Mouse (Mus musculus) embryonic facial prominence, embryonic 12.5 days (tissue): Measurements from ENCODE around the gene Kcnmb4. TPM values are rescaled to one million over a fixed set of nuclear protein-coding genes. Genes with fewer than 3 reads are reported as not detected.

Source experiments
- ATAC-seq: fragments of 200-750 bp; cut with Nextera tagmentation; 2 replicates; pipeline ENCODE4 v1.8.0; 2017; ENCODE audit not compliant: insufficient number of reproducible peaks, insufficient read depth, low FRiP score, low TSS enrichment
- H3K27ac ChIP-seq: fragments of 300-500 bp; sonication (generic); 2 replicates; pipeline ENCODE4 v1.5.1; 2016; ENCODE audit warnings: mild to moderate bottlenecking
- H3K27me3 ChIP-seq: fragments of 300-500 bp; sonication (generic); 2 replicates; pipeline ENCODE4 v1.6.1; 2016; ENCODE audit warnings: mild to moderate bottlenecking, moderate library complexity
- H3K36me3 ChIP-seq: fragments of 300-500 bp; sonication (generic); 2 replicates; pipeline ENCODE4 v1.6.1; 2016; ENCODE audit warnings: mild to moderate bottlenecking
- H3K4me1 ChIP-seq: fragments of 300-500 bp; sonication (generic); 2 replicates; pipeline ENCODE4 v1.6.1; 2016
- H3K4me2 ChIP-seq: fragments of 300-500 bp; sonication (generic); replicated peaks from 2 replicates; pipeline ENCODE4 v1.6.1; 2016; ENCODE audit warnings: mild to moderate bottlenecking, moderate library complexity
- H3K4me3 ChIP-seq: fragments of 300-500 bp; sonication (generic); 2 replicates; pipeline ENCODE4 v1.5.1; 2016; ENCODE audit warnings: mild to moderate bottlenecking
- H3K9ac ChIP-seq: fragments of 300-500 bp; sonication (generic); 2 replicates; pipeline ENCODE4 v1.6.1; 2016; ENCODE audit warnings: mild to moderate bottlenecking, moderate library complexity
- H3K9me3 ChIP-seq: fragments of 300-500 bp; sonication (generic); 2 replicates; pipeline ENCODE4 v1.6.1; 2016; ENCODE audit warnings: mild to moderate bottlenecking, moderate library complexity
- WGBS: fragments of 180-500 bp; shearing (Covaris S2); methylation state at CpG from one replicate; pipeline ENCODE4 v1.1.7; 2016; 5-methylcytosine and 5-hydroxymethylcytosine counted together
- polyA plus RNA-seq: library from polyadenylated mRNA; unstranded; fragments of >200 nt; fragmentation: Nextera tagmentation; extraction: Ambion mirVana; gene quantifications from 2 replicates; pipeline ENCODE4 v1.2.1, GENCODE M21; 2016

Kcnmb4 gene
- polyA plus RNA-seq, 1 experiment from 2014 or later = 16.1 TPM

- H3K27me3 ChIP-seq = no peaks in the 10 kb centered on the region
- no peak for ATAC-seq
- no peak overlapping the region for H3K4me3 ChIP-seq
- 0 out of 2 replicates have a peak, but pooled peaks cover 2% of the 10 kb centered on the region for H3K4me1 ChIP-seq
- H3K4me2 ChIP-seq = no peak overlapping the region
- peaks cover 16% of the 10 kb centered on the region; the same call in 1 of the 2 replicates for H3K36me3 ChIP-seq
- 50% methylated on average over 9 of the region's 9 CpGs for WGBS
- H3K27ac ChIP-seq = no peak overlapping the region
- H3K9me3 ChIP-seq = no peaks in the 10 kb centered on the region
- H3K9ac ChIP-seq = no peak overlapping the region
Measured at GRCm38 (mm10) chr10:116447176-116447575, 26.5 kb downstream of the Kcnmb4 start.

- Histone ChIP-seq H3K9me3 (no peaks in the 10 kb centered on the region), H3K4me3 (no peak overlapping the region), H3K36me3 (peaks cover 16% of the 10 kb centered on the region; the same call in 1 of the 2 replicates), H3K9ac (no peak overlapping the region), H3K4me2 (no peak overlapping the region), H3K27ac (no peak overlapping the region), H3K4me1 (0 out of 2 replicates have a peak, but pooled peaks cover 2% of the 10 kb centered on the region), H3K27me3 (no peaks in the 10 kb centered on the region)
- no peak for ATAC-seq
- 90% methylated on average over 12 of the region's 12 CpGs for WGBS
Measured at GRCm38 (mm10) chr10:116446040-116446439, 27.6 kb downstream of the Kcnmb4 start.

- Histone ChIP-seq H3K36me3 (peaks cover 16% of the 10 kb centered on the region; the same call in 1 of the 2 replicates), H3K4me2 (no peak overlapping the region), H3K9me3 (no peaks in the 10 kb centered on the region), H3K4me3 (no peak overlapping the region), H3K27ac (no peak overlapping the region), H3K27me3 (no peaks in the 10 kb centered on the region), H3K4me1 (0 out of 2 replicates have a peak, but pooled peaks cover 2% of the 10 kb centered on the region), H3K9ac (no peak overlapping the region)
- ATAC-seq = no peak
- WGBS = 93% methylated on average over 8 of the region's 8 CpGs
Measured at GRCm38 (mm10) chr10:116444826-116445225, 28.9 kb downstream of the Kcnmb4 start.

GRCm38 (mm10) chr10:116444371-116444770, 29.3 kb downstream of the Kcnmb4 start:
- Histone ChIP-seq H3K4me2 (no peak overlapping the region), H3K27ac (no peak overlapping the region), H3K9ac (no peak overlapping the region), H3K36me3 (peaks cover 16% of the 10 kb centered on the region), H3K4me3 (no peak overlapping the region), H3K9me3 (no peaks in the 10 kb centered on the region), H3K27me3 (no peaks in the 10 kb centered on the region), H3K4me1 (0 out of 2 replicates have a peak, but pooled peaks cover 2% of the 10 kb centered on the region)
- 90% methylated on average over 10 of the region's 10 CpGs for WGBS
- no peak for ATAC-seq

GRCm38 (mm10) chr10:116440946-116441345, 32.7 kb downstream of the Kcnmb4 start:
- Histone ChIP-seq H3K4me3 (no peak overlapping the region), H3K36me3 (peaks cover 25% of the 10 kb centered on the region), H3K9ac (no peak overlapping the region), H3K4me1 (no peaks in the 10 kb centered on the region), H3K27ac (no peak overlapping the region), H3K4me2 (no peak overlapping the region), H3K27me3 (no peaks in the 10 kb centered on the region), H3K9me3 (no peaks in the 10 kb centered on the region)
- WGBS = 90% methylated on average over 7 of the region's 7 CpGs
- ATAC-seq = no peak

- H3K27me3 ChIP-seq = no peaks in the 10 kb centered on the region
- no peak overlapping the region for H3K4me3 ChIP-seq
- no peak for ATAC-seq
- no peaks in the 10 kb centered on the region for H3K9me3 ChIP-seq
- no peak overlapping the region for H3K4me2 ChIP-seq
- H3K27ac ChIP-seq = no peak overlapping the region
- H3K36me3 ChIP-seq = peaks cover 21% of the 10 kb centered on the region
- peaks cover 2% of the 10 kb centered on the region; the same call in 1 of the 2 replicates for H3K4me1 ChIP-seq
- 82% methylated on average over 10 of the region's 10 CpGs for WGBS
- no peak overlapping the region for H3K9ac ChIP-seq
Measured at GRCm38 (mm10) chr10:116440088-116440487, 33.6 kb downstream of the Kcnmb4 start.

GRCm38 (mm10) chr10:116435455-116435854, 38.2 kb downstream of the Kcnmb4 start:
- WGBS = 76% methylated on average over 12 of the region's 12 CpGs

GRCm38 (mm10) chr10:116432421-116432820, 41.3 kb downstream of the Kcnmb4 start:
- no peak overlapping the region for H3K4me2 ChIP-seq
- 91% methylated on average over 7 of the region's 7 CpGs for WGBS
- no peak overlapping the region for H3K27ac ChIP-seq
- H3K4me3 ChIP-seq = no peak overlapping the region
- ATAC-seq = no peak
- H3K9ac ChIP-seq = no peak overlapping the region
- H3K36me3 ChIP-seq = no peaks in the 10 kb centered on the region
- no peaks in the 10 kb centered on the region; the same call in 1 of the 2 replicates for H3K9me3 ChIP-seq
- no peaks in the 10 kb centered on the region for H3K27me3 ChIP-seq
- H3K4me1 ChIP-seq = peaks cover 7% of the 10 kb centered on the region; the same call in 1 of the 2 replicates

More at GRCm38 (mm10) chr10:116435455-116435854, 38.2 kb downstream of the Kcnmb4 start:
- peaks cover 4% of the 10 kb centered on the region; the same call in 1 of the 2 replicates for H3K4me1 ChIP-seq
- H3K27ac ChIP-seq = no peak overlapping the region
- no peak overlapping the region for H3K9ac ChIP-seq
- ATAC-seq = no peak
- no peak overlapping the region for H3K4me2 ChIP-seq
- H3K36me3 ChIP-seq = peaks cover 10% of the 10 kb centered on the region
- H3K4me3 ChIP-seq = no peak overlapping the region
- no peaks in the 10 kb centered on the region for H3K9me3 ChIP-seq
- no peaks in the 10 kb centered on the region for H3K27me3 ChIP-seq

- peaks cover 3% of the 10 kb centered on the region; the same call in 1 of the 2 replicates for H3K9me3 ChIP-seq
- no peak overlapping the region for H3K4me2 ChIP-seq
- WGBS = 95% methylated on average over 26 of the region's 26 CpGs
- no peak for ATAC-seq
- H3K27ac ChIP-seq = no peak overlapping the region
- no peak overlapping the region for H3K4me3 ChIP-seq
- 0 out of 2 replicates have a peak, but pooled peaks cover 3% of the 10 kb centered on the region for H3K4me1 ChIP-seq
- H3K36me3 ChIP-seq = no peaks in the 10 kb centered on the region
- H3K9ac ChIP-seq = no peak overlapping the region
- no peaks in the 10 kb centered on the region for H3K27me3 ChIP-seq
Measured at GRCm38 (mm10) chr10:116428026-116428780, 45.5 kb downstream of the Kcnmb4 start.

- peaks cover 3% of the 10 kb centered on the region; the same call in 1 of the 2 replicates for H3K9me3 ChIP-seq
- no peak overlapping the region for H3K4me2 ChIP-seq
- no peak overlapping the region for H3K9ac ChIP-seq
- no peak overlapping the region for H3K4me3 ChIP-seq
- no peak overlapping the region for H3K27ac ChIP-seq
- ATAC-seq = no peak
- H3K4me1 ChIP-seq = 0 out of 2 replicates have a peak, but pooled peaks cover 3% of the 10 kb centered on the region
- H3K27me3 ChIP-seq = no peaks in the 10 kb centered on the region
- 83% methylated on average over 7 of the region's 7 CpGs for WGBS
- H3K36me3 ChIP-seq = no peaks in the 10 kb centered on the region
Measured at GRCm38 (mm10) chr10:116426176-116426575, 47.5 kb downstream of the Kcnmb4 start.

GRCm38 (mm10) chr10:116424921-116425320, 48.8 kb downstream of the Kcnmb4 start:
- Histone ChIP-seq H3K4me3 (no peak overlapping the region), H3K4me1 (0 out of 2 replicates have a peak, but pooled peaks cover 3% of the 10 kb centered on the region), H3K27me3 (no peaks in the 10 kb centered on the region), H3K9ac (no peak overlapping the region), H3K9me3 (peaks cover 3% of the 10 kb centered on the region; the same call in 1 of the 2 replicates), H3K4me2 (no peak overlapping the region), H3K36me3 (no peaks in the 10 kb centered on the region), H3K27ac (no peak overlapping the region)
- no peak for ATAC-seq
- WGBS = 83% methylated on average over 6 of the region's 6 CpGs

GRCm38 (mm10) chr10:116422551-116422950, 51.1 kb downstream of the Kcnmb4 start:
- 90% methylated on average over 2 of the region's 2 CpGs for WGBS
- 0 out of 2 replicates have a peak, but pooled peaks cover 3% of the 10 kb centered on the region for H3K9me3 ChIP-seq
- ATAC-seq = no peak
- no peak overlapping the region for H3K4me2 ChIP-seq
- no peaks in the 10 kb centered on the region for H3K4me1 ChIP-seq
- no peak overlapping the region for H3K27ac ChIP-seq
- H3K9ac ChIP-seq = no peak overlapping the region
- H3K4me3 ChIP-seq = no peak overlapping the region
- H3K36me3 ChIP-seq = 0 out of 2 replicates have a peak, but pooled peaks cover 4% of the 10 kb centered on the region
- no peaks in the 10 kb centered on the region for H3K27me3 ChIP-seq
